Mouse (Mus musculus) ZHBTc4 (cell line): ENCODE measurements around the gene Xab2.
A peak's percentile ranks its signal among the peaks of the same experiment; 100 is the strongest.

Experiments
- DNase-seq: peaks from one replicate; pipeline ENCODE4 v3.0.0-alpha.2; 2011; ENCODE audit warnings: low read depth, low spot score

Gene Xab2

DNA sequence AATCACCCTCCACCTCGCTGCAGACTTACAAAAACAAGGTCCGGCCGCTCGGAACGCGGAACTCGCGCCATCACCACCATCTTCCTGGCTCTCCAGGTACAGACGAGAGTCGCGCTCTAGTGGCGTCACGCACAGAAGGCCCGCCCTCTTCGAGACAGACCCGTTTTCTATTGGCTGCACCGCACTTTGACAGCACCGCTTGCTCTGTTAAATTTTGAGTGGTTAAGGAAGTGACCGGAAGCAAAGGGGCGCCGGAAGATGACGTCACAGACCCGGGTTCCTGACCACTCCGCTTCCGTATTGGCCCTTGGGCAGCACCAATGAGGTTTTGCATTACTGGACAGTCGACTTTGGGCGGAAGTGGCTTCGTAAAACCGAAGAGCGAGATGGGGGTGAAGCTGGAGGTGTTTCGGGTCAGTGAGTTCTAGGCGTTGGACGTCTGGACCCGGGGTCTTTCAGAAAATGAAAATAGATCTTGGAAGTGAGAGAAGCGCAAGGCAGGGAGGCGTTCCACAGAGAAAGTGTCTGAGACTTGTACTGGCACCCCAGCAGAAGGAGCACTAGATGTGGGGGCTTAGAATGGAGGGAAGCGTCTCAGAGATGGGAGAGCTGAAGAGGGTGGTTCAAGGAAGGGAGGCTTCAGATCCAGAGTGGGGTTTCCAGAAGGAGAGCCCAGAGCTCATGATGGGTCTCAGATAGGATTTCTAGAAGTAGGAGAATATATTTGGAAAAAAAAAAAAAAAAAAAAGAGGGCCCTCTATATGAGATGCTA lies at the start of gene Xab2, which contains the start of gene Pet100:
Xab2 (minus strand) TSS at position 118 of the 772 bp plus-strand sequence.
Pet100 (plus strand) TSS at position 350 of the 772 bp plus-strand sequence.
- DNase-seq = peak; percentile 100

DNA sequence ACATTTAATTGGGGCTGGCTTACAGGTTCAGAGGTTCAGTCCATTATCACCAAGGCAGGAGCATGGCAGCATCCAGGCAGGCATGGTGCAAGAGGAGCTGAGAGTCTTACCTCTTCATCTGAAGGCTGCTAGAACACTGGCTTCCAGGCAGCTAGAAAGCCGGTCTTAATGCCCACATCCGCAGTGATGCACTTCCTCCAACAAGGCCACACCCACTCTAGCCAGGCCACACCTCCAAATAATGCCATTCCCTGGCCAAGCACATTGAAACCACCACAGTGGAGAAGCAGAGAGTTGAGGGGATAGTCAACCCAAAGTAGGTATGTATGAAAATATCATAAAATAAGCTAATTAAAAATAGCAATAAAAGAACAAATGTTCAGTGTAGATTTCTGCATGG lies 49.3 kb upstream of the Xab2 start:
- DNase-seq = peak; percentile 65

DNA sequence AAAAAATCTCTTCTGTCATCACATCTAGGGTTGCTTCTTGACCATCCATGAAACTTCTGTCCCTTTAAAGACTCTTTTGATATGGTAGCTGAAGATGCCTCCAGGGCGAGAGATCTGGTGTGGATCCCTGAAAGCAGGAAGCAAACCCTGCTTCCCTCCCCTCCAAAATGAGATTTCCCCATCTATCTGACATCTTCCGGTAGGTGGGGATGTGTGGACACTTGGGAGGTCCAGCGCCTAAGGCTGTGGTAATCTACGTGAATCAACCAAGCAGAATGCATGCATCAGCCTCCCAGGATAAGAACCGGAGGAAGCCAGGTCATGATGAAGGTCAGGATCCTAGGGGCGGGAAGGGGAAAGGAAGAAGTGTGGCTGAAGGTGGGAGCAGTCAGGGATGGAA lies 44.4 kb upstream of the Xab2 start, which contains the start of gene Mcemp1:
Mcemp1 (plus strand) TSS at position 248 of the 400 bp plus-strand sequence.
- DNase-seq = no peak

DNA sequence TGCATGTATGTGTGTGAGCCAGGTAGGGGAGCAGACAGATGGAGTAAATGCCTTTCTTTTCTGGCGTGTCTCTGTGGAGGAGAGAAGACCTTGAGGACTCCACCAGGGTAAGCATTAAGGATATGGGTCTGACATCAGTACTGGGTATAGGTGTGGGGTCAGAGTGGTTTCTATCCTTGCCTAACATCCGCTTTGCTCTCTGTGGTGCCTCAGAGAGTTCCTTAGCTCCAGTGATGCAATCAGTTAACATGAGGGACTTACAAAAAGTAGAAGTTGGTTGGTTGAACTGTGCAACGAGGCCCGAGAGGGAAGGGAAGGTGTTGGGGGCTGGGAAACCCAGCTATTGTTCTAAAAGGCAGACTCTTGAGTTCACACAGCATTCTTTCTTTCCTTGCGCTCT lies 43.3 kb upstream of the Xab2 start:
- no peak for DNase-seq

DNA sequence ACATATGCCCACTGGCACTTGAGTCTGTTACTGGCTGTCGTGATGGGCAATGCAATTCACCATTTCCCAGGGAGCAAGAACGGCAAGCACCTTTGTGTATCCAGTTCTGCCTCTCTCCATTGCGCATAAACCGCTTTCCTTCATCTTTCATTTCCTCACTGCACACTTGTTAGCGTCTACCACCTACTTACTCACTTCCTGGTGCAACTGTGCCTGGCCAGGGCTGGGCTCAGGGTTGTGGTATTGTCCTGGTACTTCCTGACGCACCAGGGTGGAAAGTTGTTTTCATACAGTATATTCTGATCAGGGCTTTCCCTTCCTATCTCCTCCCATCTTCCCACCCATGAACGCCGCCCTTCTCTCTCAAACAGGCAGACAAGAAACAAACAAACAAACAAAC lies 39.8 kb upstream of the Xab2 start:
- DNase-seq = no peak

DNA sequence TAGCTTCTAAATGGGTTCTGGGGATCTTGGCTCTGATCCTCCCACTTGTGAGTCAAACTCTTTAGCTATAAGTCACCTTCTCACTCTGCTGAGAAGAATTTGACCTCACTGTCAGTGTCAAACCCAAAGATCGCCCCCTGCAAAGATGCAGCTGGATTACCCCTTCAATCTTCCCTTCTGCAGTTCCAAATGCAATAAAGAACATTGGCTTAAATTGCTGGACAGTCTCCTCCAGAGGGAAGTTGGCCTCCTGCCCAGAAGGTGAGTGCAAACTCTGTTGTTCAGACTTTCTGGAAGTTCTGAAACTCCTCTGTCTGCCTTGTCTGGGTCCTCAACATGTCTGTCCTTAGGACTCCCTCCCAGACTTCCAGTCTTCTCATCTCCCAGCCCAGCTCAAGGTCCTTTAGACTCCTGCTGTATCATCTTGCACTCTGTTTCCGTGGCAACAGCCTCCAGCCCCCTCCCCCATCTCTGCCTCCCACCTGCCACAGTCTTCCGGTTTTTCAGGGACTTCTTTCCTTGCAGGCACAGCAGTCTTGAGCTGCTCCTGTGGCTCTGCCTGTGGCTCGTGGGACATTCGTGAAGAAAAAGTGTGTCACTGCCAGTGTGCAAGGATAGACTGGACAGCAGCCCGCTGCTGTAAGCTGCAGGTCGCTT lies 35.7 kb upstream of the Xab2 start:
- no peak for DNase-seq

DNA sequence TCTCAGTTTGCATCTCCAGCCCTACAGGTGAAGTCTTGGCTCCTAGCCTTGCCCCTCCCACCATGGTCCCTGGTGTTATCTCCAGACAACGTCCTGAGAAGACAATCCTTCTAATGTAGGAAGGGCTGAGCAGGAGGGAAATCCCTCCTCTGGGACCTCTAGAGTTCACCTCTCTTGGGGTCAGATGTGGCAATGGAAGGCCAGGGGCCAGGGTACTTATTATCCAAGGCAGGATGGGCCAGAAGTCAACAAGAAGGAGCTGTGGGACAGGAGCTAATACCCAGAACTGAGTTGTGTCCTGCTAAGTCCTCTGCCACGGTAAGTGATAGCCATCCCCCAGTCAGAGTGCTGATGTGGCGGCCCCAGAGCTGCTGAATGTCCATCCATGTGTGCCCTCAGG lies 34.4 kb upstream of the Xab2 start, which contains the start of gene Retn:
Retn (plus strand) TSS at position 245 of the 400 bp plus-strand sequence.
- no peak for DNase-seq

DNA sequence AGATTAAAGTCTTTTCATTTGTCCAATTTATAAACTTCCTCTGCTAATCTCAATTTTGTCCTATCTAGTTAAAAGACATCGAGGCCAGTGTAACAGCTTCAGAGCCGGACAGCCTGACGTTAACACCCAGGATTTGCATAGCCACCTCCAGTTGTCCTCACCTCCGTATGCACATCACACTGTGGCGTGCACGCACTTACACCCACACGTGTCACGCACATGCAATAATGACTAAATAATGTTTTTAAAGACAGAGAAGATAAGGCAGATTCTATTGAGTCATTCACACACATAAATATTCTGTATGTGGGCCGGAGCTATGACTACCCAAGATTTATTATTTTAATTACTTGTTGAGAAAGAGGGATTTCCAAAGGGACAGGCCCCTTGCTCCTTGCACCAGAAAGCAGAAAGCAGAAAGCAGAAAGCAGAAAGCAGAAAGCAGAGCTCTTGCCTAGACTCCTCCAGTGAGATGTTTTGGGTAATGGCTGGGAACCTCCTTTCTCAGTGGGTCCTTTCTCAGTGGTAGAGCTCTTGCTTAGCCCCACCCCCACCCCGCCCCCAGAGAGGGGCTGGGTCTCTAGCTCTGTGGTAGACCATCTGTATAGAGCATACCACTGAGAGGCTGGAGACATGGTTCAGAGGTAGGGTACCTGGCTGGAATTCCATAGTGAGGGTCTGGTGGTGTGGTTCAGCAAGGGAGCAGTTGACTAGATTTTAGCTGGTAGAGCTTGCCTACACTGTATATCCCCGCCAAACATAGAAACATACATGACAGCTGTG lies 33.8 kb upstream of the Xab2 start:
- peak; percentile 28 for DNase-seq

DNA sequence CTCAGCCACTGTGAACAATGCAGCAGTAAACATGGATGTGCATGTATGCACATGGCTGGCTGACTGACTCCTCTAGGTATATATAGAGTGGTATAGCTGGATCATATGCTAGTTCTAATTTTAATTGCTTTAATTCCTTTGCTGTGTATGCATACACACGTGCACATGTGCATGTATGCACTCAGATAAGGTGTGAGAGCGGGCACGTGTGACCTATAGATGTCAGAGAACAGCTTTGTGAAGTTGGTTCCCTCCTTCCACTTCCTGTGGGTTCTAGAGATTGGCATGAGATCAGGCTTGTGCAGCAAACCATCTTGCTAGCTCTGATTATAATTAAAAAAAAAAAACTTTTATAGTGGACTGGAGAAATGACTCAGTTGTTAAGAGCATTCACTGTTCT lies 31.7 kb upstream of the Xab2 start:
- DNase-seq = no peak

DNA sequence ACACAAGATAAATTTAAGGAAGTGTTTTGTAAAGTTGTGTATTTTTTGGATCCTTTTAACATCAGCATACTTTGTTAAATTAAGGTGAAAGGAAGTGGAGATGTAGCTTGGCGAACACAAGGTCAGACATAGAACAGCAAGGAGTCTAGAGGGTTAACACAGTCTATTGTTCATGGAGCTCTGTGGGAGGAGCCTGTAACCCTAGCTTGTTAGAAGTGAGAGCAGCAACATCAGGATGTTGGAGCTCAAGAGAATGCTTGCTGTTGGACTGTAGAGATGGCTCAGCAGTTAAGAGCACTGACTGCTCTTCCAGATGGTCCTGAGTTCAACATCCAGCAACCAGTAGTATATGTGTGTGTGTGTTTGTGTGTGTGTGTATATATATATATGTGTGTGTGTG lies 27.9 kb upstream of the Xab2 start:
- peak; percentile 72 for DNase-seq

DNA sequence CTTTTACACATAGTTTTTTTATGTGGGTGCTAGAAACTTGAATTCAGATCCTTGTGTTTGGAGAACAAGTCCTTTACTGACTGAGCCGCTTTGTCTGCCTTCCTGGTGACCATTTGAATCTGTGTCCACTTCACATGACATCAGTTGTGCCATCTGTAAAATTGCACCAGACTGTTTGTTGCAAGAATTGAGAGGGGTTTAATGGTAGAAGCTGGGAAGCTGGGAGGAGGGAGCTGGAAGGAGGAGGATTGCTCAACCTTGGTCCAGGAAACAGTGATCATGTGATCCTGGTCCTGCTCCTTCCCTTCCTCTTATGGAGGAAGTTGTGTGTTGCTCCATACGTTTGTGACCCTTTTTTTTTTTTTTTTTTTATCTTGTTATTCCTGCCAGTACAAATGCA lies 27.2 kb upstream of the Xab2 start:
- no peak for DNase-seq

DNA sequence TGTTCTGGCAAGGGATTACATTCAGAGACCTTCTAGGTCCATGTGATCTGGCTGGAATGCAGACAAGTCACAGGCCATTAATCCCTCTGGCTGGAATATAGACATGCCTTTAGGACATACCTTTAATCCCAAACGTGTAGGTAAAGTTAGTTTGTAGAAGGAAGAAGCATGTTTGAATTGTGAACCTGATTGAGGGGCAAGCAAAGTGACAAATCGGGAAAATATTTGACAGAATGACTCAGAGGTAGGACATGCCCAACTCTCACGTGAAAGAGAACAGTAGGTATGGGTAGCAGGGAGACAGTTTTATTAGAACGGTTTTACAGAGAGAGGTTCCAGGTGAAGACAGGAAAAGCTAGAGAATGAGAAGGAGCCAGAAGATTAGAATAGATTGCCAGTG lies 26.4 kb upstream of the Xab2 start:
- DNase-seq = no peak

DNA sequence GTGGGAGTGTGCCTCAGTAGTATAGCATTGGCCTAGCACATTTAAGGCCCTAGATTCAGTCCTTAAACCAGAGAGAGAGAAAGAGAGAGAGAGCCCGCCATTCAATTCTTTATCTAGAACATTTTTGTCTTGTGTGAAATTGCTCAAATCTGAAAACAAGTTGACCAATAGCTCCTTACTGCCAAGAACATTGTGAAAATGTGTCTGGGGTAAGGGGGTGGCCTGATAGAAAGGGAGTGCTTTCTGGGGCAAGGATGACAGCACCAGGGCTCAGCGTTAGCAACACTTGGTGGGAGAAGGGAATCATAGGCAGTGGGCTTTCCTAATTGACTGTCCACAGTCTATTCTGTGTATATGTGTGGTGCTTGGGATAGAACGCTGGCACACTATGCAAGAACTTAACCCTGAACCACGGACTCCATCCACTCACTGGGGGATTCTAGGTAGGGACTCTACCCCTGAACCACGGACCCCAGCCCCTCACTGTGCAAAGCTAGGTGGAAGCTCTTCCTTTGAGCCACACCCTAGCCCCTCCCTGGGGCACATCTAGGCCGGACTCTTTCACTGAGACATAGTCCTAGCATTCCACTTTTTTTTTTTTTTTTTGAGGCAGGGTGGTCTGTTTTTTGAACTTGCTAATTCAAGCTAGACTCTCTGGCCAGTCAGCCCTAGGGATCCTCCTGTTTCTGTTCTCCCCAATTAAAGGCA lies 25.9 kb upstream of the Xab2 start:
- DNase-seq = no peak

DNA sequence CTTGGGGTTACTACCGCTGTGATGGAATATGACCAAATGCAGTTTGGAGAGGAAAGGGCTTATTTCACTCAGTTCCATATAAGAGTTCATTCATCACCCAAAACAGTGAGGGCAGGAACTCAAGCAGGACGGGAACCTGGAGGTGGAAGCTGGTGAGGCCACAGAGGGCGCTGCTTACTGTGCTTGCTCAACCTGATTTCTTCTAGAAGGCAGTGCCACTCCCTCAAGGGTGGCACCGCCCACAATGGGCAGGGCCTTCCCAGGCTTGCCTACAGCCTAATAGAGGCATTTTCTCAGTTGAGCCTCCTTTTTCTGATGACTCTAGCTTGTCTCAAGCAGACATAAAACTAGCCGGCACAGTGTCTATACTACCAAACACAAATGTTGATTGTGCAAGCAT lies 24.7 kb upstream of the Xab2 start:
- peak; percentile 87 for DNase-seq

DNA sequence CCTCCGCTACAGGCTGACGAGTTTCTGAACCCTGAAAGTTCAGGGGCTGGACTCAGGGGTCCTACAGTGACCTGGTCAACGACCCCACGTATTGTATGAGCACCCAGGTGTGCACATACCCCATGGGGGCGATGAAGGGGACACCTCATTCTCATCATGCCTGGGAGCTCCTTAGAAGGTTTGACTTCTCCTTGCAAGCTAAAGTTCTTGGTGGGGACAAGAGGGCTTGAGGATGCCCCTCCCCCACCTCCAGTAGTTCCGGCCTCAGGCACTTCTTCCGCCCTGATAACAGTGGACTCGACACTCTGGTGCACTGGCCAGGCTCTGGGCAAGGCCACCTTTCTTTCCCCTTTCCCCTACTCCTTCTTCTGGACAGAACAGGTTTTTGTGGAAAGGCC lies 10.4 kb upstream of the Xab2 start:
- peak; percentile 31 for DNase-seq

DNA sequence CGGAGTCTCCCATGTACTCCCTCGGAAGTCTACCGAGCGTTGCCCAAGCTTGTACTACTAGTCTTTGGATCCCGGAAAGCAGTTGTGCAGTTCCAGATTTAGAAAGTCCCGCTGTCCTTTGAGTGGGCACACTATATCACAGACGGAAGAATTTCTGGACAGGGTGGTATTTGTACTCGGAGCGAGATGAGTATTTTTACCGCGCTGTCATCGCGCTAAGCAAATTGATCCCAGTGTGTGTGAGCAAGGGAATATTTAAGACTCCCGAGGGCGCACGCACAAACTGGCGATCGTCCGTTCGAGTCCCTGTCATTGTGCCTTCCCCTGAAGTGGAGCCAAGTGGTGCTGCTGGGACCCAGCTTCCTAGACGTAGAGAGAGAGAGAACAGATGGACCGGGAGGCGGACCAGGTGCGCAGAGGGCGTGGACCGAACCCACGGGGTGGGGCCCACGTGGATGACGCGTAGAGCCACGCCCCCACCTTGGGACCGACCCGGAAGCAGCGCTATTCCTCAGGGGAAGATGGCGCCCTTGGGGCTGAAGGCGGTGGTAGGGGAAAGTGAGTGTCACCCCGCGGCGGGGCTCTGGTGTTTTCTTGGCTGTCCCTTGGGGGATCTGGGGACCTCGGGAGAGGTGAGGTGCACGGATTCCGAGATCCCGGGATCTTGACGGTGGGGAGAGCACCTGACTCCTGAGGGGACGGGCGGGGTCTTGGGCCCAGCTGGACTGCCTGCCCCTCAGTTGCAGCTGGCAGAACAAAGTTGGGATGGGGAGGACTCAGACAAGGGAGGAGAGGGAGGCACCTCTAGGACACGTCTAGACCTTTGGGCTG lies 9.7 kb upstream of the Xab2 start, which contains the start of gene Stxbp2:
Stxbp2 (plus strand) TSS at position 309 of the 831 bp plus-strand sequence.
- DNase-seq = peak; percentile 90

DNA sequence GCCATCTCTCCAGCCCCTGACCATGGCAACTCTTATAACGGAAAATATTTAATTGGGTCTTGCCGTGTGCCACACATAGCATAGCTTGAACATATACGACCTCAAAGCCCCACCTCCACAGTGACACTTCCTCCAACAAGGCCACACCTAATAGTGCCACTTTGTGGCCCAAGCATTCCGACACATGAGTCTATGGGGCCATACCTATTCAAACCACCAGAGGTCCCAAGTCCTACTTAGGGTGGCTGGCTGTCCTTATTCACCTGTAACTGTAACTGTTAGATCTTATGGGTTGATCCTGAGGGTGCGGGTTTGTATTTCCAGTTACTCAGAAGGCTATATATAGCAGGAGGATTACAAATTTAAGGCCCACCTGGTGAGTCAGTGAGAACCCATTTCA lies 6.9 kb upstream of the Xab2 start:
- peak; percentile 88 for DNase-seq

DNA sequence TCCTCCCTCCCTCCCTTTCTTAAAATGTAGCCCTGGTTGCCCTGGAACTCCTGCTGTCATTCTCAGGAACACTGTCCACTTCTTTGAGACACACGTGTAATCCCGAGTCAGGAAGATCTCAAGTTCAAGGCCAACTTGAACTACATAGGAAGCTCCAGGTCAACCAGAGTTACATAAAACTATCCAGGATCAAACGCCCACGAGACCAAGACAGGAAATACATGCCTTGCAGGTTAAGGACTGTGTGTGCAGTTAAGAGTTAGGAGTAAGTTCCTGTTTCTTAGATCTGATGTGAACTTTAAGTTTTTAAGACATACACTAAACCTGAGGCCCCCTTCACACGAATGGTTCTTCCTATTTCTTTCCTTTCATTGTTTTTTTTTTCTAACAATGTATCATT lies 5.9 kb upstream of the Xab2 start:
- DNase-seq = no peak

DNA sequence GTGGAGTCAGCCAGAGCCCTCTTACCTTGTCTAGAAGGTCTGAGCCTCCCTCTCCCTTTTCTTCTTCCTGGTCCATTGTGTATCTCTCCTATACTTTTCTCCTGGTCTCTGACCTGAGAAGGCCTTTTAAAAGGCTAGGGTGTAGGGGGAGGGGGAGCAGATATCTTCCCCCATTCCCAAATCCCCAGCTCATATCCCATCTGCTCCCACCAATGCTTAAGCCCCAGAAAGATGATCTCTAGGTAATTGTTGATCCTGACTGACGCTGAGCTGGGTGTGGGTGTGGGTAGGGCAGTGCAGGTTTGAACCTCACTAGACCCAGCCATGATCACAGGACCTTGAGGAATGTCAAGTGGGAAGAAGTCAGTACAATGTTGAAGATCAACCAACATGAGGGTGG lies 4.3 kb upstream of the Xab2 start, which contains the start of gene Pcp2:
Pcp2 (minus strand) TSS at position 101 of the 400 bp plus-strand sequence.
- DNase-seq = no peak

DNA sequence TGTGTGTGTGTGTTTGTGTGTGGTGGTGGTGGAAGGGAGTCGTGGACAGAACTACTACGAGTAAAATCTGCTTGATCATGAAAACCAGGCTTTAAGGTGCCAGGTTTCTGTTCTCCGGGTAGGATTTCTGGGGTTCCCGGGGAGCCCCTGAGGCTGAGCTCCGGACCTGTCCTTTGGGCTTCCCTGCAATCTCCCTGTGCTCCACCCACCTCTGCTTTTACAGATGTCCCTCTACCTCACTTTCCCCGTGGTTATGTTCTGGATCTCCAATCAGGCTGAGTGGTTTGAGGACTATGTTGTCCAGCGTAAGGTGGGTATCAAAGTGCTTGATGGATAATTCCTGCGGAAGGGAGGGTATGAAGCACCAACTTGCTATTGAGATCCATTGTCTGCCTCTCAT lies 1.0 kb upstream of the Xab2 start:
- DNase-seq = no peak

DNA sequence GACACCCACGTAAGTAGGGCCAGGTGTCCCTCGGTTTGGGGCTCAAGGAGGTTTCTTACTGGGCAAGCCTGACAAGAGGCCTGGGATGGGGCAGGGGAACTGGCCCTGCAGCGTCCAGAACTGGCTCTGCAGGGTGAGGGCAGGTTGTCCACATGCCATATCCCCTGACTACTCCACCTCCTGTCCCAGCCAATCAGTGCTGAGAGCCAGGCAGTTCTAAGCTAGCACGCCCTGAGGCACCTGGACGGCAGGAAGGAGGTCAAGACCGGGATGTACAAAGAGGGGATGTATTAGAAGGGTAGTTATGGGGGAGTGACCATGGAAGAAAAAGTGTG lies 11.3 kb downstream of the Xab2 start:
- DNase-seq = no peak
